Mouse (Mus musculus) hindbrain, embryonic 13.5 days (tissue): ENCODE data around the gene Galr3. TPM values are rescaled to one million over a fixed set of nuclear protein-coding genes. Genes with fewer than 3 reads are reported as not detected.

ENCODE experiments used
- ATAC-seq: fragments of 200-750 bp; cut with Nextera tagmentation; 2 replicates; pipeline ENCODE4 v1.8.0; 2017; ENCODE audit warnings: moderate TSS enrichment; ENCODE audit not compliant: low FRiP score
- H3K27ac ChIP-seq: fragments of 300-500 bp; sonication (generic); 2 replicates; pipeline ENCODE4 v1.5.1; 2015; ENCODE audit warnings: inconsistent platforms, mild to moderate bottlenecking, moderate library complexity
- H3K27me3 ChIP-seq: fragments of 300-500 bp; sonication (generic); 2 replicates; pipeline ENCODE4 v1.6.1; 2015; ENCODE audit warnings: mild to moderate bottlenecking, inconsistent platforms
- H3K36me3 ChIP-seq: fragments of 300-500 bp; sonication (generic); 2 replicates; pipeline ENCODE4 v1.6.1; 2015; ENCODE audit warnings: mild to moderate bottlenecking, inconsistent platforms
- H3K4me1 ChIP-seq: fragments of 300-500 bp; sonication (generic); replicated peaks from 2 replicates; pipeline ENCODE4 v1.6.1; 2015; ENCODE audit warnings: inconsistent platforms
- H3K4me2 ChIP-seq: fragments of 300-500 bp; sonication (generic); 2 replicates; pipeline ENCODE4 v1.6.1; 2015; ENCODE audit warnings: inconsistent platforms, mild to moderate bottlenecking, moderate library complexity
- H3K4me3 ChIP-seq: fragments of 300-500 bp; sonication (generic); 2 replicates; pipeline ENCODE4 v1.5.1; 2015; ENCODE audit warnings: mild to moderate bottlenecking, inconsistent platforms
- H3K9ac ChIP-seq: fragments of 300-500 bp; sonication (generic); 2 replicates; pipeline ENCODE4 v1.6.1; 2015; ENCODE audit warnings: mild to moderate bottlenecking, inconsistent platforms
- H3K9me3 ChIP-seq: fragments of 300-500 bp; sonication (generic); 2 replicates; pipeline ENCODE4 v1.6.1; 2016; ENCODE audit warnings: inconsistent platforms
- whole genome bisulfite sequencing: fragments of 180-500 bp; shearing (Covaris S2); methylation state at CpG from one replicate; pipeline ENCODE4 v1.1.7; 2015; 5-methylcytosine and 5-hydroxymethylcytosine counted together
- microRNA-seq: library from miRNA; unstranded; fragments of <30 nt; microRNA quantifications from one replicate; pipeline ENCODE4, GENCODE M21; 2016
- polyA plus RNA-seq: library from polyadenylated mRNA; unstranded; fragments of >200 nt; fragmentation: Nextera tagmentation; extraction: Ambion mirVana; gene quantifications from 2 replicates; pipeline ENCODE4 v1.2.1, GENCODE M21; 2015

The Galr3 gene
- polyA plus RNA-seq, 1 experiment from 2014 or later, result not detected

GRCm38 (mm10) chr15:79092284-79092683 lies 50.6 kb downstream of the Galr3 start:
- ATAC-seq, result no peak
- H3K9ac ChIP-seq, result no peak overlapping the region
- peaks cover 84% of the 10 kb centered on the region for H3K36me3 ChIP-seq
- H3K4me1 ChIP-seq, result 0 out of 2 replicates have a peak, but pooled peaks cover under 1% of the 10 kb centered on the region
- no peak overlapping the region for H3K4me3 ChIP-seq
- H3K27ac ChIP-seq, result no peak overlapping the region
- no peaks in the 10 kb centered on the region for H3K27me3 ChIP-seq
- H3K9me3 ChIP-seq, result no peaks in the 10 kb centered on the region
- WGBS, result 97% methylated on average over 6 of the region's 6 CpGs
- H3K4me2 ChIP-seq, result no peak overlapping the region

Small RNA genes lying within 50 kb of the gene (microRNA-seq; reads per million reads assigned to microRNA genes)
- 1.9 reads per million for gene Mir6956

Other genes starting within 250 kb of the Galr3 start
- 1.6 TPM in 2 replicates for gene Card10, start 238.8 kb upstream of the Galr3 start, polyA plus RNA-seq
- gene Cdc42ep1, start 199.3 kb upstream of the Galr3 start, polyA plus RNA-seq, result 9.5 and 11.0 TPM in 2 replicates
- gene Lgals2, start 186.4 kb upstream of the Galr3 start, polyA plus RNA-seq, result not detected in 2 replicates
- gene Gga1, start 164.7 kb upstream of the Galr3 start, polyA plus RNA-seq, result 49.9 and 50.6 TPM in 2 replicates
- not detected in 2 replicates for gene Gm49510, start 142.2 kb upstream of the Galr3 start, polyA plus RNA-seq
- gene Sh3bp1, start 142.1 kb upstream of the Galr3 start, polyA plus RNA-seq, result 3.8 and 4.5 TPM in 2 replicates
- gene Pdxp, start 128.0 kb upstream of the Galr3 start, polyA plus RNA-seq, result 62.7 and 64.3 TPM in 2 replicates
- 193 and 202 TPM in 2 replicates for gene Lgals1, start 115.2 kb upstream of the Galr3 start, polyA plus RNA-seq
- 57.4 and 62.3 TPM in 2 replicates for gene Nol12, start 107.0 kb upstream of the Galr3 start, polyA plus RNA-seq
- 31.6 and 36.6 TPM in 2 replicates for gene Triobp, start 94.2 kb upstream of the Galr3 start, polyA plus RNA-seq
- gene H1f0, start 13.4 kb upstream of the Galr3 start, polyA plus RNA-seq, result 259 and 266 TPM in 2 replicates
- gene Ankrd54, start 21.0 kb downstream of the Galr3 start, polyA plus RNA-seq, result 50.4 and 51.5 TPM in 2 replicates
- gene Eif3l, start 33.3 kb downstream of the Galr3 start, polyA plus RNA-seq, result 179 and 185 TPM in 2 replicates
- gene Micall1, start 67.0 kb downstream of the Galr3 start, polyA plus RNA-seq, result 8.7 and 10.3 TPM in 2 replicates
- 263 and 295 TPM in 2 replicates for gene Polr2f, start 99.1 kb downstream of the Galr3 start, polyA plus RNA-seq
- 15.3 and 22.1 TPM in 2 replicates for gene 1700088E04Rik, start 99.4 kb downstream of the Galr3 start, polyA plus RNA-seq
- 6.6 and 8.1 TPM in 2 replicates for gene Sox10, start 123.4 kb downstream of the Galr3 start, polyA plus RNA-seq
- gene Pick1, start 187.3 kb downstream of the Galr3 start, polyA plus RNA-seq, result 83.8 and 90.6 TPM in 2 replicates
- gene Gm49486, start 187.5 kb downstream of the Galr3 start, polyA plus RNA-seq, result 1.6 and 2.0 TPM in 2 replicates
- gene Slc16a8, start 212.9 kb downstream of the Galr3 start, polyA plus RNA-seq, result 0.54 and 0.86 TPM in 2 replicates
- 1.7 and 2.8 TPM in 2 replicates for gene Baiap2l2, start 243.7 kb downstream of the Galr3 start, polyA plus RNA-seq